In genomic region chr6:117220831-117221345, GRCm38 (mm10) we compare ENCODE assay signal across 34 mouse cellular contexts. TPM values are rescaled to one million over a fixed set of nuclear protein-coding genes. Genes with fewer than 3 reads are reported as not detected.
A peak's percentile ranks its signal among the peaks of the same experiment; 100 is the strongest.
DNase-seq lines count a peak whose midpoint lies in the region; ATAC-seq and TF ChIP-seq lines count a peak whose summit lies in the region.
"Had no signal": no experiment of that assay in that cellular context is flagged by ENCODE, and none has a peak within 500 bp of the region (broad histone marks: within the 10 kb centered on the region; RNA-seq: fewer than 3 reads in every experiment).

No protein-coding gene starts in this region.

- H3K4me1 ChIP-seq in forebrain, embryonic 10.5 days = peaks cover 21% of the 10 kb centered on the region
- no peaks in the 10 kb centered on the region for H3K4me1 ChIP-seq in forebrain, embryonic 11.5 days (replicated peaks; ENCODE audit: control insufficient read depth, insufficient read depth, low read length)
- H3K4me1 ChIP-seq in hindbrain, embryonic 10.5 days (replicated peaks) = peaks cover 20% of the 10 kb centered on the region
- H3K4me1 ChIP-seq in hindbrain, embryonic 12.5 days = no peaks in the 10 kb centered on the region
- no peaks in the 10 kb centered on the region for H3K4me1 ChIP-seq in liver, adult 2 months (ENCODE audit: control insufficient read depth, insufficient read depth, low read length)
- no peaks in the 10 kb centered on the region for H3K4me1 ChIP-seq in liver, embryonic 12.5 days
- H3K4me1 ChIP-seq: forebrain, embryonic 12.5 days; hindbrain, embryonic 13.5 days; neural tube, embryonic 12.5 days had no signal

- DNase-seq in forebrain, embryonic 10.5 days (ENCODE audit: extremely low spot score, low spot score) = peak; percentile 16
- no peak for DNase-seq in forebrain, embryonic 11.5 days (ENCODE audit: low spot score)
- peak; percentile 38 for DNase-seq in hindbrain, embryonic 10.5 days (ENCODE audit: low spot score)
- peak; percentile 12 for DNase-seq in liver, adult 2 months (ENCODE audit: extremely low read depth, low read depth, low spot score)
- peak; percentile 33 for DNase-seq in yolk sac, embryonic 10.5 days (ENCODE audit: low spot score)
- DNase-seq in left cerebral cortex, postnatal 14 days (ENCODE audit: low spot score in 2 of 2) = no peak
- DNase-seq: adrenal gland, postnatal 10 days; cerebellum, adult 9-10 months; forebrain, postnatal 0 days; heart, postnatal 14 days; kidney, postnatal 14 days; lung, adult 2 months; lung, postnatal 14 days; right cerebral cortex, adult 18-20 months; spleen, adult 18-20 months; thymus, adult 18-20 months; thymus, postnatal 25 days had no signal

- intact Hi-C loops in left cerebral cortex, postnatal 14 days (cut with DNase I) = no loop called here

- no peak overlapping the region for H3K4me2 ChIP-seq in forebrain, embryonic 11.5 days (ENCODE audit: low read depth, low read length, severe bottlenecking)
- H3K4me2 ChIP-seq in hindbrain, embryonic 12.5 days (replicated peaks) = no peak overlapping the region
- H3K4me2 ChIP-seq in liver, embryonic 12.5 days = no peak overlapping the region
- H3K4me2 ChIP-seq: embryonic facial prominence, embryonic 13.5 days; forebrain, embryonic 12.5 days; hindbrain, embryonic 13.5 days; midbrain, embryonic 11.5 days; neural tube, embryonic 12.5 days had no signal

- H3K79me2 ChIP-seq in liver, adult 2 months (ENCODE audit: control insufficient read depth, insufficient read depth, low read length) = no peaks in the 10 kb centered on the region

- 60% methylated on average over 11 of the region's 11 CpGs for WGBS in forebrain, embryonic 10.5 days
- WGBS in forebrain, embryonic 11.5 days = 67% methylated on average over 11 of the region's 11 CpGs
- WGBS in hindbrain, embryonic 10.5 days = 55% methylated on average over 11 of the region's 11 CpGs
- WGBS in hindbrain, embryonic 12.5 days = 55% methylated on average over 11 of the region's 11 CpGs
- 64% methylated on average over 11 of the region's 11 CpGs for WGBS in liver, adult 2 months
- WGBS in liver, embryonic 12.5 days (ENCODE audit: insufficient replicate concordance) = 69% methylated on average over 11 of the region's 11 CpGs

- H3K9me3 ChIP-seq in forebrain, embryonic 10.5 days = no peaks in the 10 kb centered on the region
- H3K9me3 ChIP-seq in forebrain, embryonic 11.5 days (ENCODE audit: control insufficient read depth, low read length) = no peaks in the 10 kb centered on the region
- no peaks in the 10 kb centered on the region for H3K9me3 ChIP-seq in hindbrain, embryonic 10.5 days
- H3K9me3 ChIP-seq in hindbrain, embryonic 12.5 days (replicated peaks) = no peaks in the 10 kb centered on the region
- H3K9me3 ChIP-seq in liver, embryonic 12.5 days (replicated peaks) = no peaks in the 10 kb centered on the region
- H3K9me3 ChIP-seq: embryonic facial prominence, embryonic 13.5 days; forebrain, embryonic 12.5 days; hindbrain, embryonic 13.5 days; neural tube, embryonic 12.5 days had no signal

- no peak overlapping the region for H3K9ac ChIP-seq in forebrain, embryonic 11.5 days (ENCODE audit: low read length)
- H3K9ac ChIP-seq in hindbrain, embryonic 12.5 days = no peak overlapping the region
- H3K9ac ChIP-seq in liver, adult 2 months (ENCODE audit: low read depth, low read length) = no peak overlapping the region
- no peak overlapping the region for H3K9ac ChIP-seq in liver, embryonic 12.5 days
- H3K9ac ChIP-seq: embryonic facial prominence, embryonic 13.5 days; forebrain, embryonic 12.5 days; forebrain, postnatal 0 days; hindbrain, embryonic 13.5 days; liver, embryonic 14.5 days; neural tube, embryonic 12.5 days had no signal

- no peak overlapping the region for H3K27ac ChIP-seq in forebrain, embryonic 10.5 days
- no peak overlapping the region for H3K27ac ChIP-seq in forebrain, embryonic 11.5 days (ENCODE audit: low read depth, low read length)
- H3K27ac ChIP-seq in hindbrain, embryonic 10.5 days = no peak overlapping the region
- no peak overlapping the region for H3K27ac ChIP-seq in hindbrain, embryonic 12.5 days
- H3K27ac ChIP-seq in liver, adult 2 months (replicated peaks; ENCODE audit: insufficient read depth, low read depth, low read length) = no peak overlapping the region
- H3K27ac ChIP-seq in liver, embryonic 12.5 days = no peak overlapping the region
- H3K27ac ChIP-seq: embryonic facial prominence, embryonic 13.5 days; forebrain, embryonic 12.5 days; hindbrain, embryonic 13.5 days; layer of hippocampus, adult 2 months; left cerebral cortex, adult 2 months; liver, embryonic 14.5 days; neural tube, embryonic 12.5 days; stomach, postnatal 0 days had no signal

- H3K36me3 ChIP-seq in forebrain, embryonic 10.5 days (replicated peaks) = no peaks in the 10 kb centered on the region
- H3K36me3 ChIP-seq in forebrain, embryonic 11.5 days (ENCODE audit: control insufficient read depth, insufficient read depth, low read length) = no peaks in the 10 kb centered on the region
- no peaks in the 10 kb centered on the region for H3K36me3 ChIP-seq in hindbrain, embryonic 10.5 days
- H3K36me3 ChIP-seq in hindbrain, embryonic 12.5 days = no peaks in the 10 kb centered on the region
- H3K36me3 ChIP-seq in liver, adult 2 months (ENCODE audit: control insufficient read depth, insufficient read depth, low read length) = no peaks in the 10 kb centered on the region
- no peaks in the 10 kb centered on the region for H3K36me3 ChIP-seq in liver, embryonic 12.5 days
- H3K36me3 ChIP-seq: embryonic facial prominence, embryonic 13.5 days; forebrain, embryonic 12.5 days; hindbrain, embryonic 13.5 days; neural tube, embryonic 12.5 days had no signal

- no peak overlapping the region for H3K4me3 ChIP-seq in forebrain, embryonic 10.5 days
- no peak overlapping the region for H3K4me3 ChIP-seq in forebrain, embryonic 11.5 days (ENCODE audit: low read depth, low read length)
- no peak overlapping the region for H3K4me3 ChIP-seq in hindbrain, embryonic 10.5 days
- no peak overlapping the region for H3K4me3 ChIP-seq in hindbrain, embryonic 12.5 days
- no peak overlapping the region for H3K4me3 ChIP-seq in liver, adult 2 months (ENCODE audit: insufficient read depth, low read depth, low read length)
- H3K4me3 ChIP-seq in liver, embryonic 12.5 days = no peak overlapping the region
- H3K4me3 ChIP-seq: embryonic facial prominence, embryonic 13.5 days; forebrain, embryonic 12.5 days; hindbrain, embryonic 13.5 days; layer of hippocampus, adult 2 months; left cerebral cortex, adult 2 months; myocyte; neural tube, embryonic 12.5 days had no signal

- no peak for ATAC-seq in forebrain, embryonic 11.5 days (replicated peaks; ENCODE audit: low FRiP score)
- ATAC-seq in hindbrain, embryonic 12.5 days (ENCODE audit: low FRiP score) = no peak
- no peak for ATAC-seq in liver, embryonic 12.5 days
- ATAC-seq: forebrain, postnatal 0 days; intestine, embryonic 16.5 days; midbrain, embryonic 16.5 days had no signal

- TF ChIP-seq CTCF in liver, adult 2 months (IDR thresholded peaks at IDR 0.05; ENCODE audit: low read depth, low read length) = no peak

- no peak for TF ChIP-seq POLR2A in liver, adult 2 months (IDR thresholded peaks at IDR 0.05; ENCODE audit: extremely low read depth, insufficient read depth, low read length)

- no peaks in the 10 kb centered on the region for H3K27me3 ChIP-seq in forebrain, embryonic 10.5 days (ENCODE audit: poor library complexity, severe bottlenecking)
- H3K27me3 ChIP-seq in forebrain, embryonic 11.5 days (ENCODE audit: control insufficient read depth, insufficient read depth, low read length) = no peaks in the 10 kb centered on the region
- no peaks in the 10 kb centered on the region for H3K27me3 ChIP-seq in hindbrain, embryonic 10.5 days (ENCODE audit: insufficient read depth, poor library complexity, severe bottlenecking)
- no peaks in the 10 kb centered on the region for H3K27me3 ChIP-seq in hindbrain, embryonic 12.5 days
- no peaks in the 10 kb centered on the region for H3K27me3 ChIP-seq in liver, adult 2 months (ENCODE audit: control insufficient read depth, insufficient read depth, low read length)
- no peaks in the 10 kb centered on the region for H3K27me3 ChIP-seq in liver, embryonic 12.5 days (replicated peaks)
- H3K27me3 ChIP-seq: embryonic facial prominence, embryonic 13.5 days; forebrain, embryonic 12.5 days; hindbrain, embryonic 13.5 days; neural tube, embryonic 12.5 days; Patski had no signal

RNA-seq across cellular contexts. Expression of gene Cxcl12, which starts 52.6 kb away (rescaled TPM):
- 65.0 and 65.6 TPM in 2 replicates for polyA plus RNA-seq in forebrain, embryonic 10.5 days (2016; fragmentation: Nextera tagmentation; extraction: Ambion mirVana)
- polyA plus RNA-seq in forebrain, embryonic 11.5 days (2014; fragmentation: Nextera tagmentation; extraction: Ambion mirVana) = 52.0 and 56.7 TPM in 2 replicates
- 63.6 and 67.1 TPM in 2 replicates for polyA plus RNA-seq in hindbrain, embryonic 10.5 days (2016; fragmentation: Nextera tagmentation; extraction: Ambion mirVana)
- 79.3 and 91.9 TPM in 2 replicates for polyA plus RNA-seq in hindbrain, embryonic 12.5 days (2016; fragmentation: Nextera tagmentation; extraction: Ambion mirVana)
- total RNA-seq in liver, adult 2 months (2014; rRNA removed) = 119 and 166 TPM in 2 replicates
- 300 and 346 TPM in 2 replicates for polyA plus RNA-seq in liver, adult 2 months (2012; rRNA removed)
- polyA plus RNA-seq in liver, embryonic 12.5 days (2016; fragmentation: Nextera tagmentation; extraction: Ambion mirVana) = 57.9 and 58.2 TPM in 2 replicates
- 10 to 100 TPM; 51.8 to 55.9 TPM for total RNA-seq in left cerebral cortex, postnatal 14 days (2021)
- total RNA-seq: granulocyte monocyte progenitor cell, adult 5-6 weeks; MEL had no signal

Comparison
In these comparisons a context has a peak if more than half of its experiments do, and no peak if none do; other contexts are left out.
1. DNase-seq: peak in forebrain, embryonic 10.5 days (single experiment), hindbrain, embryonic 10.5 days (single experiment), liver, adult 2 months (single experiment) and yolk sac, embryonic 10.5 days (single experiment); none in forebrain, embryonic 11.5 days (single experiment) and left cerebral cortex, postnatal 14 days (0 of 2).